Mouse (Mus musculus) MEL (cell line): ENCODE measurements at regions not wholly inside any gene's neighbourhood (a gene's known extent, or its start where the extent isn't known, plus 50 kb on each side); places are given as distances from the start of the nearest gene placed in this dataset.

Experiments used
- DNase-seq: peaks from one replicate; pipeline ENCODE4 v3.0.0; 2011; ENCODE audit warnings: low read depth, low spot score
- H3K27ac ChIP-seq: 2 replicates; pipeline ENCODE4 v1.5.1; 2012; ENCODE audit warnings: low read depth, mild to moderate bottlenecking, control low read depth, low read length, moderate library complexity; ENCODE audit not compliant: control insufficient read depth
- H3K27me3 ChIP-seq, 2 experiments: fragments of 150-350 bp in 1 of 2; sonication (generic) in 1 of 2; 2 replicates each; pipeline ENCODE4 v1.6.1; 2012; ENCODE audit warnings: low read length in 2 of 2, mild to moderate bottlenecking in 2 of 2, improper control_type of control experiment in 1 of 2, moderate library complexity in 1 of 2; ENCODE audit not compliant: insufficient read depth in 2 of 2, control insufficient read depth in 1 of 2
- H3K36me3 ChIP-seq, 2 experiments: 2 replicates each; pipeline ENCODE4 v1.6.1; 2012 to 2014; ENCODE audit warnings: low read length in 2 of 2, improper control_type of control experiment in 1 of 2, inconsistent platforms in 1 of 2, mild to moderate bottlenecking in 1 of 2; ENCODE audit not compliant: insufficient read depth in 2 of 2, control insufficient read depth in 1 of 2
- H3K4me1 ChIP-seq, 2 experiments: fragments of 150-350 bp in 1 of 2; sonication (generic) in 1 of 2; 2 replicates each; pipeline ENCODE4 v1.6.1; 2012; ENCODE audit warnings: low read length in 2 of 2, improper control_type of control experiment in 1 of 2, mild to moderate bottlenecking in 1 of 2; ENCODE audit not compliant: insufficient read depth in 2 of 2, control insufficient read depth in 1 of 2
- H3K4me3 ChIP-seq, 2 experiments: fragments of 150-350 bp in 1 of 2; sonication (generic) in 1 of 2; 2 replicates each; pipeline ENCODE4 v1.5.1; 2012; ENCODE audit warnings: low read depth in 2 of 2, low read length in 2 of 2, mild to moderate bottlenecking in 2 of 2, moderate library complexity in 2 of 2, control low read depth in 1 of 2, improper control_type of control experiment in 1 of 2; ENCODE audit not compliant: control insufficient read depth in 1 of 2, insufficient read depth in 1 of 2
- H3K79me2 ChIP-seq: 2 replicates; pipeline ENCODE4 v1.6.1; 2012; ENCODE audit warnings: mild to moderate bottlenecking, low read length, moderate library complexity; ENCODE audit not compliant: control insufficient read depth, poor library complexity, insufficient read depth
- H3K9ac ChIP-seq: 2 replicates; pipeline ENCODE4 v1.6.1; 2012; ENCODE audit warnings: low read depth, mild to moderate bottlenecking, control low read depth, low read length, moderate library complexity; ENCODE audit not compliant: control insufficient read depth, poor library complexity, severe bottlenecking
- H3K9me3 ChIP-seq: fragments of 150-350 bp; sonication (generic); replicated peaks from 2 replicates; pipeline ENCODE4 v1.6.1; 2012; ENCODE audit warnings: mild to moderate bottlenecking, low read length, improper control_type of control experiment, moderate library complexity; ENCODE audit not compliant: insufficient read depth
- CHD2 ChIP-seq: IDR thresholded peaks from 2 replicates; pipeline ENCODE4 v1.6.1; 2011; ENCODE audit warnings: low read length, improper control_type of control experiment
- CTCF ChIP-seq, 3 experiments: IDR thresholded peaks in 2 of 3; conservative IDR thresholded peaks in 1 of 3; 2 replicates each; pipeline ENCODE4 v1.5.1; 2011 to 2012; ENCODE audit warnings: low read length in 3 of 3, low read depth in 2 of 3, mild to moderate bottlenecking in 2 of 3, improper control_type of control experiment in 1 of 3, inconsistent platforms in 1 of 3, mixed read lengths in 1 of 3, moderate library complexity in 1 of 3; ENCODE audit not compliant: control insufficient read depth in 1 of 3, insufficient read depth in 1 of 3, poor library complexity in 1 of 3, severe bottlenecking in 1 of 3
- E2F4 ChIP-seq: IDR thresholded peaks from 2 replicates; pipeline ENCODE4 v1.6.1; 2011; ENCODE audit warnings: low read depth, low read length, improper control_type of control experiment, borderline replicate concordance
- JUND ChIP-seq: IDR thresholded peaks from 2 replicates; pipeline ENCODE4 v1.6.1; 2011; ENCODE audit warnings: low read depth, mild to moderate bottlenecking, improper control_type of control experiment, low read length
- KAT2A ChIP-seq: conservative IDR thresholded peaks from 2 replicates; pipeline ENCODE4 v1.6.1; 2012; ENCODE audit warnings: low read depth, low read length, improper control_type of control experiment, inconsistent platforms
- MAFK ChIP-seq: IDR thresholded peaks from 2 replicates; pipeline ENCODE4 v1.6.1; 2011; ENCODE audit warnings: low read depth, mild to moderate bottlenecking, low read length, improper control_type of control experiment, borderline replicate concordance
- MAX ChIP-seq: IDR thresholded peaks from 2 replicates; pipeline ENCODE4 v1.6.1; 2011; ENCODE audit warnings: low read length, improper control_type of control experiment
- MAZ ChIP-seq: IDR thresholded peaks from 2 replicates; pipeline ENCODE4 v1.6.1; 2012; ENCODE audit warnings: low read depth, mild to moderate bottlenecking, inconsistent platforms, low read length, improper control_type of control experiment
- MXI1 ChIP-seq: IDR thresholded peaks from 2 replicates; pipeline ENCODE4 v1.6.1; 2011; ENCODE audit warnings: mild to moderate bottlenecking, low read depth, low read length, improper control_type of control experiment
- MYC ChIP-seq: IDR thresholded peaks from 2 replicates; pipeline ENCODE4 v1.6.1; 2011; ENCODE audit warnings: low read depth, mild to moderate bottlenecking, low read length, improper control_type of control experiment, moderate library complexity
- NELFE ChIP-seq: IDR thresholded peaks from 2 replicates; pipeline ENCODE4 v1.6.1; 2011; ENCODE audit warnings: low read depth, low read length, improper control_type of control experiment
- NRF1 ChIP-seq: IDR thresholded peaks from 2 replicates; pipeline ENCODE4 v1.6.1; 2014; ENCODE audit warnings: low read depth, mild to moderate bottlenecking, inconsistent platforms, low read length, improper control_type of control experiment, moderate library complexity; ENCODE audit not compliant: poor library complexity, insufficient read depth, severe bottlenecking
- POLR2A ChIP-seq, 2 experiments: IDR thresholded peaks; 2 replicates each; pipeline ENCODE4 v1.6.1; 2011 to 2012; ENCODE audit warnings: low read length in 2 of 2, mild to moderate bottlenecking in 2 of 2, control low read depth in 1 of 2, improper control_type of control experiment in 1 of 2, low read depth in 1 of 2, moderate library complexity in 1 of 2; ENCODE audit not compliant: control insufficient read depth in 1 of 2, insufficient read depth in 1 of 2, poor library complexity in 1 of 2
- RAD21 ChIP-seq: IDR thresholded peaks from 2 replicates; pipeline ENCODE4 v1.6.1; 2011; ENCODE audit warnings: mild to moderate bottlenecking, low read depth, low read length, improper control_type of control experiment
- RCOR1 ChIP-seq: IDR thresholded peaks from 2 replicates; pipeline ENCODE4 v1.6.1; 2012; ENCODE audit warnings: low read depth, mild to moderate bottlenecking, inconsistent platforms, low read length, improper control_type of control experiment
- SIN3A ChIP-seq: IDR thresholded peaks from 2 replicates; pipeline ENCODE4 v1.6.1; 2012; ENCODE audit warnings: low read length, improper control_type of control experiment, inconsistent platforms
- UBTF ChIP-seq: IDR thresholded peaks from 2 replicates; pipeline ENCODE4 v1.6.1; 2012; ENCODE audit warnings: low read depth, mild to moderate bottlenecking, inconsistent platforms, low read length, improper control_type of control experiment, moderate library complexity, borderline replicate concordance; ENCODE audit not compliant: insufficient read depth
- ZKSCAN1 ChIP-seq: IDR thresholded peaks from 2 replicates; pipeline ENCODE4 v1.6.1; 2012; ENCODE audit warnings: low read depth, mild to moderate bottlenecking, inconsistent platforms, low read length, improper control_type of control experiment, moderate library complexity
- ZMIZ1 ChIP-seq: IDR thresholded peaks from 2 replicates; pipeline ENCODE4 v1.6.1; 2012; ENCODE audit warnings: low read depth, mild to moderate bottlenecking, inconsistent platforms, low read length, improper control_type of control experiment, moderate library complexity

GRCm38 (mm10) chr19:30451543-30451920 is 97.9 kb downstream of the Dkk1 start (continued):
- TF ChIP-seq ZMIZ1 (no peak), KAT2A (no peak), MXI1 (no peak)

- no peak for TF ChIP-seq MAX
- TF ChIP-seq UBTF: no peak
- no peak for TF ChIP-seq NELFE
- TF ChIP-seq MAFK: no peak
- no peak for TF ChIP-seq RCOR1
- no peak for TF ChIP-seq ZKSCAN1
- TF ChIP-seq RAD21: no peak
- TF ChIP-seq MXI1: no peak
- no peak for TF ChIP-seq SIN3A
- no peak for TF ChIP-seq POLR2A (IDR thresholded peaks at IDR 0.05; ENCODE audit: control insufficient read depth in 1 of 2, insufficient read depth in 1 of 2, low read depth in 1 of 2, low read length in 2 of 2, poor library complexity in 1 of 2)
- TF ChIP-seq MAZ: no peak
- H3K27me3 ChIP-seq: no peaks in the 10 kb centered on the region
Measured at GRCm38 (mm10) chr19:30452671-30453070, 96.8 kb downstream of the Dkk1 start.

GRCm38 (mm10) chr19:30483436-30483835 is 66.0 kb downstream of the Dkk1 start:
- TF ChIP-seq MYC (no peak), MAX (no peak), CTCF (IDR thresholded peaks at IDR 0.05 in 2 of 3, conservative IDR thresholded peaks at IDR 0.05 in 1 of 3; ENCODE audit: control insufficient read depth in 1 of 3, insufficient read depth in 1 of 3, low read depth in 2 of 3, low read length in 3 of 3, poor library complexity in 1 of 3, severe bottlenecking in 1 of 3) (no peak), NRF1 (no peak), JUND (no peak), E2F4 (no peak), MXI1 (no peak), RCOR1 (no peak), CHD2 (no peak)
- H3K4me1 ChIP-seq: no peaks in the 10 kb centered on the region
- no peaks in the 10 kb centered on the region for H3K36me3 ChIP-seq
- H3K27ac ChIP-seq: no peak overlapping the region
- H3K79me2 ChIP-seq: no peaks in the 10 kb centered on the region
- H3K27me3 ChIP-seq: no peaks in the 10 kb centered on the region
- H3K9ac ChIP-seq: no peak overlapping the region
- H3K4me3 ChIP-seq: no peak overlapping the region
- no peaks in the 10 kb centered on the region for H3K9me3 ChIP-seq
- no peak for DNase-seq

More at GRCm38 (mm10) chr19:30452671-30453070, 96.8 kb downstream of the Dkk1 start:
- H3K4me3 ChIP-seq: no peak overlapping the region
- no peaks in the 10 kb centered on the region for H3K4me1 ChIP-seq
- no peak overlapping the region for H3K27ac ChIP-seq
- no peak for DNase-seq
- no peaks in the 10 kb centered on the region for H3K79me2 ChIP-seq
- H3K9me3 ChIP-seq: no peaks in the 10 kb centered on the region
- H3K36me3 ChIP-seq: no peaks in the 10 kb centered on the region
- H3K9ac ChIP-seq: no peak overlapping the region
